Mouse (Mus musculus) limb, embryonic 10.5 days (tissue): ENCODE results near the gene Nr1i2. TPM values are rescaled to one million over a fixed set of nuclear protein-coding genes. Genes with fewer than 3 reads are reported as not detected.

Experiments used
- DNase-seq: peaks from one replicate; pipeline ENCODE4 v3.0.0-alpha.2; 2017; ENCODE audit warnings: low spot score
- H3K27ac ChIP-seq: fragments of 300-500 bp; sonication (generic); 2 replicates; pipeline ENCODE4 v1.5.1; 2016; ENCODE audit warnings: mild to moderate bottlenecking
- H3K27me3 ChIP-seq: fragments of 300-500 bp; sonication (generic); 2 replicates; pipeline ENCODE4 v1.6.1; 2016; ENCODE audit warnings: low read depth, mild to moderate bottlenecking; ENCODE audit not compliant: poor library complexity, severe bottlenecking
- H3K36me3 ChIP-seq: fragments of 300-500 bp; sonication (generic); 2 replicates; pipeline ENCODE4 v1.6.1; 2016; ENCODE audit warnings: mild to moderate bottlenecking, moderate library complexity
- H3K4me1 ChIP-seq: fragments of 300-500 bp; sonication (generic); 2 replicates; pipeline ENCODE4 v1.6.1; 2016
- H3K4me3 ChIP-seq: fragments of 300-500 bp; sonication (generic); 2 replicates; pipeline ENCODE4 v1.5.1; 2016; ENCODE audit warnings: mild to moderate bottlenecking, moderate library complexity
- H3K9me3 ChIP-seq: fragments of 300-500 bp; sonication (generic); replicated peaks from 2 replicates; pipeline ENCODE4 v1.6.1; 2016; ENCODE audit warnings: mild to moderate bottlenecking
- WGBS: fragments of 180-500 bp; shearing (Covaris S2); methylation state at CpG from one replicate; pipeline ENCODE4 v1.1.7; 2016; 5-methylcytosine and 5-hydroxymethylcytosine counted together
- polyA plus RNA-seq: library from polyadenylated mRNA; unstranded; fragments of >200 nt; fragmentation: Nextera tagmentation; extraction: Ambion mirVana; gene quantifications from 2 replicates; pipeline ENCODE4 v1.2.1, GENCODE M21; 2016

Gene Nr1i2
- polyA plus RNA-seq, 1 experiment from 2014 or later, result not detected

- no peak overlapping the region for H3K4me3 ChIP-seq
- H3K27me3 ChIP-seq, result no peaks in the 10 kb centered on the region
- 88% methylated on average over 7 of the region's 7 CpGs for WGBS
- no peaks in the 10 kb centered on the region for H3K4me1 ChIP-seq
- no peak overlapping the region for H3K27ac ChIP-seq
- H3K36me3 ChIP-seq, result no peaks in the 10 kb centered on the region
- H3K9me3 ChIP-seq, result no peaks in the 10 kb centered on the region
- DNase-seq, result no peak
These were observed 12.0 kb downstream of the Nr1i2 start for GRCm38 (mm10) chr16:38282559-38283160.

DNA sequence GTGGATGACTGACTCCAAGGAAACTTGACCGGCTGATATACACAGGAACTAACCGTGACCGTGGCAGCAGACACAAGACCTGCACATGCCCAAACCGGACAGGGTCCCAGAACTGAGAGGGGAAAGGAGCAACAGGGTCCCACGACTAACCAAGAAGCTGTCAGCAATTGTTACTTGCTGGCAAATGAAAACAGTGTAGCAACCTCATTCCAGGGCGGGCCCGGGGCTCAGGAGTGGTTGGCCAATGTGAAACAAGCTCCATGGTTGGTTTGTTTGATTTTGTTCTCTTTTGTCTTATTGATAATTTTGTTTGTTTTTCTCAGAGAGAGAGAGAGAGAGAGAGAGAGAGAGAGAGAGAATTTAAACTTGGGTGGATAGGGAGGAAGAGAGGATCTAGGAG is 13.7 kb downstream of the Nr1i2 start:
- Histone ChIP-seq H3K36me3 (no peaks in the 10 kb centered on the region), H3K9me3 (no peaks in the 10 kb centered on the region), H3K4me3 (no peak overlapping the region), H3K27ac (no peak overlapping the region), H3K27me3 (no peaks in the 10 kb centered on the region), H3K4me1 (no peaks in the 10 kb centered on the region)
- no peak for DNase-seq
- 89% methylated on average over 7 of the region's 7 CpGs for WGBS

DNA sequence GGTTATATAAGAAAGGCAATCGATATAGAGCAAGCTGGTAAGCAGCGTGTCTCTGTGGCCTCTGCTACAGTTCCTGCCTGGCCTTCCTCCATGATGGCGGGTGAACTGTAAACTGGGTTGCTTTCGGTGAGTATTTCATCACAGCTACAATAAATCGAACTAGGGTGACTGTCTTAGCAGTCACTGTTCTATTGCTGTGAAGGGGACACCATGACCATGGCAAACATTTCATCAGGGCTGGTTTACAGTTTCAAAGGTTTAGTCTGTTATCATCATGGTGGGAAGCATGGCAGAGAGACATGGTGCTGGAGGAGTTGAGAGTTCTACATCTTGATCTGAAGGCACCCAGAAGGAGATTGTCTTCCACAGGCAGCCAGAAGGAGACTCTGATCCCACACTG is 14.8 kb downstream of the Nr1i2 start:
- WGBS, result 92% methylated on average over 5 of the region's 5 CpGs
- no peak for DNase-seq

DNA sequence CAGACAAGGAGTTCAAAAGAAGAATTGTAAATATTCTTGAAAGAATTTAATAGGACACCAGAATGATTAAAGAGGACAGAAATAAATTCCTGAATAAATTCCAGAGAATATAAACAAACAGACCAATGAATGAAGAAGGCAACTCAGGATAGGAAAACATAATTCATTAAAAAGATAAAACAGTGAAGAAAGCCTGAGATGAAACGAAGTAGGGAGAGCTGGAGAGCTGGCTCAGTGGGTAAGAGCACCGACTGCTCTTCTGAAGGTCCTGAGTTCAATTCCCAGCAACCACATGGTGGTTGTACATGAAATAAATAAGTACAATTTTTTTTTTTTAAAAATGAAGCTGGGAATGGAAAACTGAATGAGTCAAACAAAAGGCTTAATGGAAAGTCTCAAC is 19.9 kb downstream of the Nr1i2 start:
- no peak for DNase-seq
- no peaks in the 10 kb centered on the region for H3K9me3 ChIP-seq
- no peaks in the 10 kb centered on the region for H3K36me3 ChIP-seq
- no peak overlapping the region for H3K4me3 ChIP-seq
- H3K4me1 ChIP-seq, result no peaks in the 10 kb centered on the region
- 83% methylated on average over 2 of the region's 2 CpGs for WGBS
- no peak overlapping the region for H3K27ac ChIP-seq
- H3K27me3 ChIP-seq, result no peaks in the 10 kb centered on the region

More for the DNA sequence above, 14.8 kb downstream of the Nr1i2 start:
- Histone ChIP-seq H3K4me1 (no peaks in the 10 kb centered on the region), H3K4me3 (no peak overlapping the region), H3K9me3 (no peaks in the 10 kb centered on the region), H3K36me3 (no peaks in the 10 kb centered on the region), H3K27me3 (no peaks in the 10 kb centered on the region), H3K27ac (no peak overlapping the region)

DNA sequence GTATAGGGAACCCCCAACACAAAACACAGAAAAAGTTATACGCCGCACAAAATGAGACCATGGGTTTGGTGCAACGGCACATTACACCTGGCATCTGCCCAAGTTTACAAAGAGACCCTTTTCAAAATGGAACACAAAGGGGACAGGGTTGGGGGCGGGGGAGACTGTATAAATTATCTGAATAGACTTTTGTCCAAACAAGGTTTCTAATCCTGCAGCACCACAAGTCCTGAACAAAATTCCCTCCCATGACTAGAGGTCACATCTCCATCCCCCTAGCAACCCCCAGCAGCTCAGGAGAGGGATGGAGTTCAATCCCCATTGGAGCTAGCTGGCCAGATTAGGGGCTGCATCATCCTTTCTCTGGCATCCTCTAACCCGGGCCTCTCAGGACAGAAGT is 22.1 kb downstream of the Nr1i2 start:
- no peaks in the 10 kb centered on the region for H3K27me3 ChIP-seq
- no peak for DNase-seq
- H3K4me1 ChIP-seq, result no peaks in the 10 kb centered on the region
- H3K27ac ChIP-seq, result no peak overlapping the region
- WGBS, result 87% methylated on average over 5 of the region's 5 CpGs
- H3K9me3 ChIP-seq, result no peaks in the 10 kb centered on the region
- no peaks in the 10 kb centered on the region for H3K36me3 ChIP-seq
- H3K4me3 ChIP-seq, result no peak overlapping the region

- DNase-seq, result no peak
- Histone ChIP-seq H3K9me3 (no peaks in the 10 kb centered on the region), H3K27me3 (no peaks in the 10 kb centered on the region), H3K36me3 (no peaks in the 10 kb centered on the region), H3K4me3 (no peak overlapping the region), H3K4me1 (no peaks in the 10 kb centered on the region), H3K27ac (no peak overlapping the region)
- WGBS, result 66% methylated on average over 3 of the region's 3 CpGs
These were observed 23.0 kb downstream of the Nr1i2 start for GRCm38 (mm10) chr16:38271601-38272000.

DNA sequence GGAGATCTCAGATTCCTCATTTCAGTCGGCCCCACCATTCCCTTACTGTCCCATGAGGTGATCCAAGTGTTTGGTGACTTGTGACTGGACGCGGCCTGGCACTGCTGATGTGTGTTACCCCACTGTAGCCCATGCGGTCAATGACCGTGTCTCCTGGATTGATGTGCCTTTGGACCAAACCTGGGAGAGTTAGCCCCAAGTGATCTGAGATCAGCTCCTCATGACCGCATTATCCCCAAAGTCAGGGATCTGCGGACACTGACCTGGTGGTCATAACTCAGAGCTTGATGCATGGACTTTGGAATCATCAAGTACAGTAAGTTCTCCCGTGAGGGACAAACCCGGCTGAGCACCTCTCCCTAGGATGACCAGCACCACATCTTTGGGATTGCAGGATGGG is 38.7 kb downstream of the Nr1i2 start:
- DNase-seq, result no peak
- Histone ChIP-seq H3K9me3 (no peaks in the 10 kb centered on the region), H3K27ac (no peak overlapping the region), H3K36me3 (no peaks in the 10 kb centered on the region), H3K4me1 (no peaks in the 10 kb centered on the region), H3K4me3 (no peak overlapping the region), H3K27me3 (no peaks in the 10 kb centered on the region)
- WGBS, result 92% methylated on average over 9 of the region's 9 CpGs

GRCm38 (mm10) chr16:38255107-38255506 is 39.5 kb downstream of the Nr1i2 start:
- no peak overlapping the region for H3K27ac ChIP-seq
- H3K27me3 ChIP-seq, result no peaks in the 10 kb centered on the region
- 82% methylated on average over 4 of the region's 4 CpGs for WGBS
- no peaks in the 10 kb centered on the region for H3K9me3 ChIP-seq
- no peak overlapping the region for H3K4me3 ChIP-seq
- DNase-seq, result no peak
- H3K4me1 ChIP-seq, result no peaks in the 10 kb centered on the region
- no peaks in the 10 kb centered on the region for H3K36me3 ChIP-seq

DNA sequence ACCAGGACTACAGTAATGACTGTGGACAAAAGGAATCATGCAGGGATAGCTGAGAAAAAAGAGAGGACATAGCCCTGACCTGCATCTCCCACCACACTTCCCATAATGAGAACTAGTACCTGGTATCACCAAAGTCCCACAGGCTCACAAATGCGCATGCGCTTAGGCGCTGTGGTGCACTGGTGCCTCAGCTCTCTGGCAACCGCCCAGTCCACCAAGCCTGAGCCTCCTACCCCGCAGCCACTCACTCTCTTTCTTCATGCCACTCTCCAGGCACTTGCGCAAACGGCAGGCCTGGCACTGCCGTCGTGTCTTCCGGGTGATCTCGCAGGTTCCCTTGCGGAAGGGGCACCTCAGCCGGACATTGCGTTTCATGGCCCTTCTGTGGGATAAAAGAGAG is 40.6 kb downstream of the Nr1i2 start:
- no peak overlapping the region for H3K4me3 ChIP-seq
- H3K4me1 ChIP-seq, result peaks cover 4% of the 10 kb centered on the region
- WGBS, result 80% methylated on average over 14 of the region's 14 CpGs

DNA sequence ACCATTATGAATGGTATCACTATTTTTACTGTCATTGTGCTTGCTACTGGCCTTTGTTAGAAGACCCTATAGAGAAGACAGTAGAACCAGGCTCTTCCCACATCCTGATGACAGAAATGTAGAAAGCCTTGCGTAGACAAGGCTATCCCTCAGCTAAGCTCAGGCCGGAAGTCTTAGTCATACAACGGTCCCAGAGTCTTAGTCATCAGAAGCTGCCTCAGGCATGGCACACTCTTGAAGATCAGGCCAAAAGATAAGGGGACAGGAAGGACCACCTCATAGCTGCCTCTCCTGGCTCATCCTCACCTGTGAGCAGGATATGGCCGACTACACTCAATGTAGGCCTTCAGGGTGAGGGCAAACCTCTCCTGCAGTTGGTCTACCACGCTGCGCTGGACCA is 44.2 kb downstream of the Nr1i2 start:
- DNase-seq, result no peak
- Histone ChIP-seq H3K4me3 (no peak overlapping the region), H3K27me3 (no peaks in the 10 kb centered on the region), H3K9me3 (no peaks in the 10 kb centered on the region), H3K36me3 (no peaks in the 10 kb centered on the region), H3K27ac (no peak overlapping the region), H3K4me1 (peaks cover 15% of the 10 kb centered on the region)
- WGBS, result 92% methylated on average over 6 of the region's 6 CpGs

More for the DNA sequence above, 40.6 kb downstream of the Nr1i2 start:
- no peaks in the 10 kb centered on the region for H3K36me3 ChIP-seq
- no peaks in the 10 kb centered on the region for H3K9me3 ChIP-seq
- no peak overlapping the region for H3K27ac ChIP-seq
- no peaks in the 10 kb centered on the region for H3K27me3 ChIP-seq
- DNase-seq, result no peak

- WGBS, result 51% methylated on average over 13 of the region's 13 CpGs
- peak; percentile 55 for DNase-seq
These were observed 46.2 kb downstream of the Nr1i2 start for GRCm38 (mm10) chr16:38248331-38248961.

GRCm38 (mm10) chr16:38245849-38246585 is 48.6 kb downstream of the Nr1i2 start:
- Histone ChIP-seq H3K36me3 (peaks cover 21% of the 10 kb centered on the region), H3K4me3 (no peak overlapping the region), H3K27me3 (no peaks in the 10 kb centered on the region), H3K9me3 (no peaks in the 10 kb centered on the region), H3K4me1 (peaks cover 17% of the 10 kb centered on the region), H3K27ac (no peak overlapping the region)
- WGBS, result 80% methylated on average over 5 of the region's 5 CpGs
- DNase-seq, result no peak

More at GRCm38 (mm10) chr16:38248331-38248961, 46.2 kb downstream of the Nr1i2 start:
- H3K27ac ChIP-seq, result peak overlapping the region; percentile 19; the same call in 1 of the 2 replicates
- H3K27me3 ChIP-seq, result no peaks in the 10 kb centered on the region
- no peaks in the 10 kb centered on the region for H3K9me3 ChIP-seq
- peaks cover 17% of the 10 kb centered on the region for H3K4me1 ChIP-seq
- no peak overlapping the region for H3K4me3 ChIP-seq
- H3K36me3 ChIP-seq, result peaks cover 4% of the 10 kb centered on the region; the same call in 1 of the 2 replicates

DNA sequence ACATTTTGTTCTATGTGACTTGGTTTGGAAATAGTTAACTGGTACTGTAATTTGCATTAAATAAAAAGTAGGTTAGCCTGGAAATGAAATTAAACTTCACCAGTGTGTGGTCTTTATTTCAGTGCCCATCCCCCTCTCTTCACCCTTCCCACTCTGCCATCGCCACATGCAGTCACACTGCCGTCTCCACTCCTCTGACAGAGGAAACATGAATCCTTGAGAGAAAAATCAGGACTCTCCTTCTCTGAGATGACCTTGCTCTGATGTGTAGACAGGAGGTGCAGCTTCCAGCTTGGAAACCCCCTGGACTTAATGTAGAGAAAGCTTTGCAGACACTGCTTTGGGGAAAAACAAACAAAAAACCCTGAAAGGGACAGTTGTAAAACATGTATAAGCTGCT is 49.2 kb downstream of the Nr1i2 start:
- no peak overlapping the region for H3K4me3 ChIP-seq
- no peaks in the 10 kb centered on the region for H3K27me3 ChIP-seq
- WGBS, result 65% methylated on average over 2 of the region's 2 CpGs
- no peaks in the 10 kb centered on the region for H3K9me3 ChIP-seq
- peaks cover 17% of the 10 kb centered on the region for H3K4me1 ChIP-seq
- H3K36me3 ChIP-seq, result peaks cover 26% of the 10 kb centered on the region
- H3K27ac ChIP-seq, result no peak overlapping the region
- no peak for DNase-seq
